ENCODE assay signal across 18 mouse cellular contexts in the genomic region with DNA sequence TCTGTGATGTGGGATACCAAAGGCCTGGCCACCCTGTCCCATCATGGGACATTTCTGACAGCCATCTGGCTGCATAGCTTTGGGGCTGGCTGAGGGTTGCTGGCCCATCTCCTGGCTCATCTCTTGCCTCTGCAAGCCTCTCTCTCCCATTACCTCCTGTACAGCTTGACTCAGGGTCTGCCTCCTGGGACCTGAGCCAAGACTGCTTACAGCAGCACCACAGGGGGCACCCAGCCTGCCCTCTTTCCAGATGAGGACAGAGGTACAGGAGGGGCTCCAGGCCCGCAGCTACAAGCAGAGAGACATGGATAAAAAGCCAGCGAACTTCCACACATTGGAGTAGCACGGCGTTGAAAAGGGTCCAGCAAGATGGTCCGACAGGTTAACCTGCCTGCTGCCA. TPM values are rescaled to one million over a fixed set of nuclear protein-coding genes. Genes with fewer than 3 reads are reported as not detected.
DNase-seq lines count a peak whose midpoint lies in the region; ATAC-seq lines count a peak whose summit lies in the region.
"Had no signal": no experiment of that assay in that cellular context is flagged by ENCODE, and none has a peak within 500 bp of the region (broad histone marks: within the 10 kb centered on the region; RNA-seq: fewer than 3 reads in every experiment).

No protein-coding gene starts in this region.

- no peak for DNase-seq in forebrain, embryonic 10.5 days (ENCODE audit: extremely low spot score, low spot score)
- DNase-seq in forebrain, embryonic 11.5 days (ENCODE audit: low spot score), result no peak
- peak; percentile 50 for DNase-seq in left cerebral cortex, postnatal 4 days
- no peak for DNase-seq in left cerebral cortex, postnatal 14 days (ENCODE audit: low spot score in 2 of 2)
- peak; percentile 16 for DNase-seq in Muller cell, postnatal 12 days (ENCODE audit: inconsistent ontology term)
- DNase-seq in adipocyte (ENCODE audit: low spot score), result no peak
- DNase-seq in frontal cortex, adult 2 months (ENCODE audit: extremely low spot score in 1 of 2, low spot score in 1 of 2), result no peak

- no peak overlapping the region for H3K9ac ChIP-seq in forebrain, embryonic 11.5 days (ENCODE audit: low read length)
- peak overlapping the region; percentile 27; the same call in 1 of the 2 replicates for H3K9ac ChIP-seq in embryonic facial prominence, embryonic 13.5 days
- H3K9ac ChIP-seq: heart, embryonic 12.5 days; intestine, embryonic 15.5 days; kidney, embryonic 15.5 days; liver, embryonic 14.5 days; midbrain, embryonic 13.5 days had no signal

- WGBS in forebrain, embryonic 10.5 days, result 83% methylated on average over 5 of the region's 5 CpGs
- 76% methylated on average over 5 of the region's 5 CpGs for WGBS in forebrain, embryonic 11.5 days
- WGBS in embryonic facial prominence, embryonic 13.5 days, result 80% methylated on average over 5 of the region's 5 CpGs

- peak overlapping the region; percentile 51; the same call in 1 of the 2 replicates for H3K27ac ChIP-seq in forebrain, embryonic 10.5 days
- H3K27ac ChIP-seq in forebrain, embryonic 11.5 days (ENCODE audit: low read depth, low read length), result no peak overlapping the region
- no peak overlapping the region for H3K27ac ChIP-seq in embryonic facial prominence, embryonic 13.5 days
- H3K27ac ChIP-seq: gastrocnemius, adult 2 months; intestine, embryonic 15.5 days; kidney, embryonic 15.5 days; liver, embryonic 14.5 days; midbrain, embryonic 13.5 days had no signal

- H3K4me1 ChIP-seq in forebrain, embryonic 10.5 days, result peaks cover 39% of the 10 kb centered on the region
- H3K4me1 ChIP-seq in forebrain, embryonic 11.5 days (replicated peaks; ENCODE audit: control insufficient read depth, insufficient read depth, low read length), result no peaks in the 10 kb centered on the region; the same call in 1 of the 2 replicates
- peaks cover 20% of the 10 kb centered on the region for H3K4me1 ChIP-seq in embryonic facial prominence, embryonic 13.5 days

- H3K4me3 ChIP-seq in forebrain, embryonic 10.5 days, result no peak overlapping the region
- H3K4me3 ChIP-seq in forebrain, embryonic 11.5 days (ENCODE audit: low read depth, low read length), result no peak overlapping the region
- no peak overlapping the region for H3K4me3 ChIP-seq in embryonic facial prominence, embryonic 13.5 days
- H3K4me3 ChIP-seq: gastrocnemius, adult 2 months; heart, embryonic 12.5 days; intestine, embryonic 15.5 days; kidney, embryonic 15.5 days; limb, embryonic 12.5 days; midbrain, embryonic 13.5 days had no signal

- no peaks in the 10 kb centered on the region for H3K9me3 ChIP-seq in forebrain, embryonic 10.5 days
- no peaks in the 10 kb centered on the region for H3K9me3 ChIP-seq in forebrain, embryonic 11.5 days (ENCODE audit: control insufficient read depth, low read length)
- no peaks in the 10 kb centered on the region for H3K9me3 ChIP-seq in embryonic facial prominence, embryonic 13.5 days
- H3K9me3 ChIP-seq: heart, embryonic 12.5 days; intestine, embryonic 15.5 days; kidney, embryonic 15.5 days; limb, embryonic 12.5 days; midbrain, embryonic 13.5 days had no signal

- peaks cover 34% of the 10 kb centered on the region for H3K36me3 ChIP-seq in forebrain, embryonic 10.5 days (replicated peaks)
- H3K36me3 ChIP-seq in forebrain, embryonic 11.5 days (ENCODE audit: control insufficient read depth, insufficient read depth, low read length), result no peaks in the 10 kb centered on the region; the same call in 1 of the 2 replicates
- H3K36me3 ChIP-seq in embryonic facial prominence, embryonic 13.5 days, result peaks cover 27% of the 10 kb centered on the region

- ATAC-seq in forebrain, embryonic 11.5 days (replicated peaks; ENCODE audit: low FRiP score), result no peak
- ATAC-seq in embryonic facial prominence, embryonic 13.5 days (ENCODE audit: insufficient number of reproducible peaks, insufficient read depth, low FRiP score, low TSS enrichment, low read depth), result no peak
- ATAC-seq: Patski had no signal

- intact Hi-C loops in left cerebral cortex, postnatal 4 days (cut with DNase I), result loop anchor here (5.0 to 10.0 kb wide), 3 partner anchors 94 to 412 kb away; a partner anchor contains a TSS
- intact Hi-C loops in left cerebral cortex, postnatal 14 days (cut with DNase I), result loop anchor here (2.0 to 10.0 kb wide), 2 partner anchors 94 to 412 kb away; no protein-coding TSS in a partner anchor

- H3K27me3 ChIP-seq in forebrain, embryonic 10.5 days (ENCODE audit: poor library complexity, severe bottlenecking), result no peaks in the 10 kb centered on the region
- no peaks in the 10 kb centered on the region for H3K27me3 ChIP-seq in forebrain, embryonic 11.5 days (ENCODE audit: control insufficient read depth, insufficient read depth, low read length)
- no peaks in the 10 kb centered on the region for H3K27me3 ChIP-seq in embryonic facial prominence, embryonic 13.5 days
- H3K27me3 ChIP-seq: intestine, embryonic 15.5 days; kidney, embryonic 15.5 days; midbrain, embryonic 13.5 days; Patski had no signal

- H3K4me2 ChIP-seq in forebrain, embryonic 11.5 days (ENCODE audit: low read depth, low read length, severe bottlenecking), result no peak overlapping the region
- H3K4me2 ChIP-seq in embryonic facial prominence, embryonic 13.5 days, result no peak overlapping the region
- H3K4me2 ChIP-seq: heart, embryonic 12.5 days; intestine, embryonic 15.5 days; kidney, embryonic 15.5 days; limb, embryonic 12.5 days; midbrain, embryonic 13.5 days had no signal

RNA-seq across cellular contexts. Expression of a gene that starts 6.7 kb away (rescaled TPM):
- 55.3 and 59.3 TPM in 2 replicates for polyA plus RNA-seq in forebrain, embryonic 10.5 days (2016; fragmentation: Nextera tagmentation; extraction: Ambion mirVana)
- polyA plus RNA-seq in forebrain, embryonic 11.5 days (2014; fragmentation: Nextera tagmentation; extraction: Ambion mirVana), result 53.1 and 58.9 TPM in 2 replicates
- total RNA-seq in left cerebral cortex, postnatal 4 days (2021), result 10 to 100 TPM; 22.4 to 24.6 TPM
- total RNA-seq in left cerebral cortex, postnatal 14 days (2021), result 10 to 100 TPM; 19.9 to 22.1 TPM
- polyA plus RNA-seq in embryonic facial prominence, embryonic 13.5 days (2015; fragmentation: Nextera tagmentation; extraction: Ambion mirVana), result 49.6 and 51.7 TPM in 2 replicates
- polyA plus RNA-seq in frontal cortex, adult 2 months (2012; rRNA removed), result 24.6 and 27.4 TPM in 2 replicates

RNA-seq across cellular contexts. Expression of a gene that starts 13.4 kb away (rescaled TPM):
- 0.69 and 0.77 TPM in 2 replicates for polyA plus RNA-seq in forebrain, embryonic 10.5 days (2016; fragmentation: Nextera tagmentation; extraction: Ambion mirVana)
- polyA plus RNA-seq in forebrain, embryonic 11.5 days (2014; fragmentation: Nextera tagmentation; extraction: Ambion mirVana), result 1.9 and 2.5 TPM in 2 replicates
- 10 to 100 TPM; 13.0 to 14.2 TPM for total RNA-seq in left cerebral cortex, postnatal 4 days (2021)
- 10 to 100 TPM; 18.6 to 19.9 TPM for total RNA-seq in left cerebral cortex, postnatal 14 days (2021)
- 0.40 and 0.42 TPM in 2 replicates for polyA plus RNA-seq in embryonic facial prominence, embryonic 13.5 days (2015; fragmentation: Nextera tagmentation; extraction: Ambion mirVana)
- 30.1 and 33.8 TPM in 2 replicates for polyA plus RNA-seq in frontal cortex, adult 2 months (2012; rRNA removed)
- total RNA-seq: common myeloid progenitor, adult 5-6 weeks had no signal
- polyA plus RNA-seq: activated CD4-positive, CD25-positive, alpha-beta regulatory T cell, adult 4 months; limb, embryonic 12.5 days had no signal

RNA-seq across cellular contexts. Expression of a gene that starts 17.2 kb away (rescaled TPM):
- 4.6 and 5.9 TPM in 2 replicates for polyA plus RNA-seq in forebrain, embryonic 10.5 days (2016; fragmentation: Nextera tagmentation; extraction: Ambion mirVana)
- polyA plus RNA-seq in forebrain, embryonic 11.5 days (2014; fragmentation: Nextera tagmentation; extraction: Ambion mirVana), result 4.2 TPM in 2 replicates
- 1 to 10 TPM; 1.1 to 1.3 TPM for total RNA-seq in left cerebral cortex, postnatal 4 days (2021)
- total RNA-seq in left cerebral cortex, postnatal 14 days (2021), result 1 to 10 TPM in 1 of 2 experiments, under 1 TPM in 1; 0.92 to 2.2 TPM
- polyA plus RNA-seq in embryonic facial prominence, embryonic 13.5 days (2015; fragmentation: Nextera tagmentation; extraction: Ambion mirVana), result 12.9 and 14.7 TPM in 2 replicates
- polyA plus RNA-seq in frontal cortex, adult 2 months (2012; rRNA removed), result 1.4 and 2.0 TPM in 2 replicates
- polyA plus RNA-seq: activated CD4-positive, CD25-positive, alpha-beta regulatory T cell, adult 4 months; Patski had no signal

Comparison
In these comparisons a context has a peak if more than half of its experiments do, and no peak if none do; other contexts are left out.
1. DNase-seq: peak in left cerebral cortex, postnatal 4 days (single experiment) and Muller cell, postnatal 12 days (single experiment); none in forebrain, embryonic 10.5 days (single experiment), forebrain, embryonic 11.5 days (single experiment), left cerebral cortex, postnatal 14 days (0 of 2), adipocyte (single experiment) and frontal cortex, adult 2 months (0 of 2).